Mouse (Mus musculus): ENCODE data around the gene Zdhhc13.
A peak's percentile ranks its signal among the peaks of the same experiment; 100 is the strongest.

The Zdhhc13 gene

GRCm38 (mm10) chr7:48788851-48789572 is at the start of gene Zdhhc13:
Gene Zdhhc13, plus strand, starts transcription at chr7:48789003.
- peak; percentile 95 to 96 for DNase-seq

GRCm38 (mm10) chr7:48749298-48750163 is 39.3 kb upstream of the Zdhhc13 start:
- peak; percentile 93 for DNase-seq

- DNase-seq, result peak; percentile 18 to 40
Measured at GRCm38 (mm10) chr7:48750164-48750809, 38.5 kb upstream of the Zdhhc13 start.

- DNase-seq, result no peak
Measured at GRCm38 (mm10) chr7:48751222-48751621, 37.6 kb upstream of the Zdhhc13 start.

GRCm38 (mm10) chr7:48754415-48754974 is 34.3 kb upstream of the Zdhhc13 start:
- no peak for DNase-seq

- no peak for DNase-seq
Measured at GRCm38 (mm10) chr7:48755825-48756224, 33.0 kb upstream of the Zdhhc13 start.

GRCm38 (mm10) chr7:48756306-48756931 is 32.4 kb upstream of the Zdhhc13 start:
- DNase-seq, result peak; percentile 51 to 52

GRCm38 (mm10) chr7:48758083-48758482 is 30.7 kb upstream of the Zdhhc13 start:
- DNase-seq, result no peak

GRCm38 (mm10) chr7:48760789-48761188 is 28.0 kb upstream of the Zdhhc13 start:
- no peak for DNase-seq

- no peak for DNase-seq
Measured at GRCm38 (mm10) chr7:48762289-48762688, 26.5 kb upstream of the Zdhhc13 start.

- DNase-seq, result no peak
Measured at GRCm38 (mm10) chr7:48762721-48763120, 26.1 kb upstream of the Zdhhc13 start.

- DNase-seq, result no peak
Measured at GRCm38 (mm10) chr7:48765959-48766358, 22.8 kb upstream of the Zdhhc13 start.

GRCm38 (mm10) chr7:48769721-48770120 is 19.1 kb upstream of the Zdhhc13 start:
- no peak for DNase-seq

- no peak for DNase-seq
Measured at GRCm38 (mm10) chr7:48772060-48772734, 16.6 kb upstream of the Zdhhc13 start.

GRCm38 (mm10) chr7:48773333-48773732 is 15.5 kb upstream of the Zdhhc13 start:
- no peak for DNase-seq

- DNase-seq, result no peak
Measured at GRCm38 (mm10) chr7:48774633-48775032, 14.2 kb upstream of the Zdhhc13 start.

- no peak for DNase-seq
Measured at GRCm38 (mm10) chr7:48775436-48775835, 13.4 kb upstream of the Zdhhc13 start.

GRCm38 (mm10) chr7:48777721-48778504 is 10.9 kb upstream of the Zdhhc13 start:
- DNase-seq, result peak; percentile 50 to 61

GRCm38 (mm10) chr7:48779110-48779509 is 9.7 kb upstream of the Zdhhc13 start:
- DNase-seq, result peak; percentile 92 to 95

- DNase-seq, result no peak
Measured at GRCm38 (mm10) chr7:48782432-48782831, 6.4 kb upstream of the Zdhhc13 start.
